10 mouse cellular contexts compared by ENCODE assay signal in genomic region chr9:96536895-96537614, GRCm38 (mm10). TPM values are rescaled to one million over a fixed set of nuclear protein-coding genes. Genes with fewer than 3 reads are reported as not detected.
DNase-seq lines count a peak whose midpoint lies in the region; ATAC-seq lines count a peak whose summit lies in the region.
"Had no signal": no experiment of that assay in that cellular context is flagged by ENCODE, and none has a peak within 500 bp of the region (broad histone marks: within the 10 kb centered on the region; RNA-seq: fewer than 3 reads in every experiment).

No protein-coding gene starts in this region.

- 16% methylated on average over 37 of the region's 37 CpGs for WGBS in kidney, embryonic 14.5 days
- WGBS in embryonic facial prominence, embryonic 14.5 days: 27% methylated on average over 35 of the region's 37 CpGs

- H3K9me3 ChIP-seq in kidney, embryonic 14.5 days (ENCODE audit: control insufficient read depth, low read length): no peaks in the 10 kb centered on the region
- H3K9me3 ChIP-seq in embryonic facial prominence, embryonic 14.5 days (ENCODE audit: control insufficient read depth, low read length): no peaks in the 10 kb centered on the region

- no peak for DNase-seq in kidney, adult 8-10 months
- DNase-seq in adrenal gland, postnatal 36 days: peak; percentile 62 to 81
- DNase-seq in embryonic facial prominence, embryonic 14.5 days (ENCODE audit: low spot score): peak; percentile 77
- DNase-seq in heart, postnatal 10 days: peak; percentile 52 to 65
- peak; percentile 25 to 28 for DNase-seq in left cerebral cortex, postnatal 14 days (ENCODE audit: low spot score in 2 of 2)
- DNase-seq in lung, postnatal 4 days: peak; percentile 68 to 72
- peak; percentile 36 for DNase-seq in right cerebral cortex, postnatal 25 days

- peak overlapping the region; percentile 48 for H3K4me3 ChIP-seq in kidney, embryonic 14.5 days (ENCODE audit: low read length)
- peak overlapping the region; percentile 44 for H3K4me3 ChIP-seq in embryonic facial prominence, embryonic 14.5 days (ENCODE audit: low read depth, low read length)

- H3K27ac ChIP-seq in kidney, embryonic 14.5 days (ENCODE audit: low read depth, low read length): peak overlapping the region; percentile 74
- H3K27ac ChIP-seq in embryonic facial prominence, embryonic 14.5 days (replicated peaks; ENCODE audit: low read depth, low read length): peak overlapping the region; percentile 59

- H3K36me3 ChIP-seq in kidney, embryonic 14.5 days (ENCODE audit: control insufficient read depth, insufficient read depth, low read length): peaks cover 5% of the 10 kb centered on the region; the same call in 1 of the 2 replicates
- H3K36me3 ChIP-seq in embryonic facial prominence, embryonic 14.5 days (ENCODE audit: control insufficient read depth, insufficient read depth, low read length): peaks cover 5% of the 10 kb centered on the region

- intact Hi-C loops in heart, postnatal 10 days (cut with DNase I): no loop called here
- intact Hi-C loops in left cerebral cortex, postnatal 14 days (cut with DNase I): no loop called here

- H3K27me3 ChIP-seq in kidney, embryonic 14.5 days (ENCODE audit: control insufficient read depth, insufficient read depth, low read length): no peaks in the 10 kb centered on the region
- H3K27me3 ChIP-seq in embryonic facial prominence, embryonic 14.5 days (replicated peaks; ENCODE audit: control insufficient read depth, insufficient read depth, low read length): no peaks in the 10 kb centered on the region

- peaks cover 13% of the 10 kb centered on the region for H3K4me1 ChIP-seq in kidney, embryonic 14.5 days (ENCODE audit: control insufficient read depth, insufficient read depth, low read length)
- H3K4me1 ChIP-seq in embryonic facial prominence, embryonic 14.5 days (ENCODE audit: control insufficient read depth, insufficient read depth, low read length): no peaks in the 10 kb centered on the region

- H3K9ac ChIP-seq in kidney, embryonic 14.5 days (ENCODE audit: low read depth, low read length): peak overlapping the region; percentile 71
- H3K9ac ChIP-seq in embryonic facial prominence, embryonic 14.5 days (ENCODE audit: low read depth, low read length): peak overlapping the region; percentile 71

- ATAC-seq in kidney, embryonic 14.5 days (ENCODE audit: low FRiP score, low TSS enrichment): peak; percentile 93
- ATAC-seq in embryonic facial prominence, embryonic 14.5 days (ENCODE audit: low read depth): peak; percentile 88

- H3K4me2 ChIP-seq in kidney, embryonic 14.5 days (replicated peaks; ENCODE audit: low read depth, low read length): peak overlapping the region; percentile 77
- H3K4me2 ChIP-seq in embryonic facial prominence, embryonic 14.5 days (ENCODE audit: low read depth, low read length): peak overlapping the region; percentile 65

RNA-seq across cellular contexts. Expression of gene Gm28729, which starts 12.0 kb away (rescaled TPM):
- polyA plus RNA-seq in kidney, embryonic 14.5 days (2014; fragmentation: Nextera tagmentation; extraction: Ambion mirVana): not detected in 2 replicates
- total RNA-seq in adrenal gland, postnatal 36 days (2021): not detected
- 0.13 and 0.64 TPM in 2 replicates for polyA plus RNA-seq in embryonic facial prominence, embryonic 14.5 days (2014; fragmentation: Nextera tagmentation; extraction: Ambion mirVana)
- total RNA-seq in heart, postnatal 10 days (2021): not detected
- total RNA-seq in left cerebral cortex, postnatal 14 days (2021): under 1 TPM in 1 of 2 experiments, not detected in 1; 0.34 TPM
- total RNA-seq: left cerebral cortex, postnatal 10 days; MEL had no signal

RNA-seq across cellular contexts. Expression of gene Rnf7, which starts 58.6 kb away (rescaled TPM):
- 265 and 292 TPM in 2 replicates for polyA plus RNA-seq in kidney, embryonic 14.5 days (2014; fragmentation: Nextera tagmentation; extraction: Ambion mirVana)
- 10 to 100 TPM; 74.9 to 79.7 TPM for total RNA-seq in adrenal gland, postnatal 36 days (2021)
- 273 and 278 TPM in 2 replicates for polyA plus RNA-seq in embryonic facial prominence, embryonic 14.5 days (2014; fragmentation: Nextera tagmentation; extraction: Ambion mirVana)
- total RNA-seq in heart, postnatal 10 days (2021): 10 to 100 TPM; 80.4 to 85.9 TPM
- total RNA-seq in left cerebral cortex, postnatal 14 days (2021): 10 to 100 TPM; 54.8 to 59.7 TPM

Comparison
In these comparisons a context has a peak if more than half of its experiments do, and no peak if none do; other contexts are left out.
1. DNase-seq: peak in adrenal gland, postnatal 36 days (2 of 2), embryonic facial prominence, embryonic 14.5 days (single experiment), heart, postnatal 10 days (2 of 2), left cerebral cortex, postnatal 14 days (2 of 2), lung, postnatal 4 days (2 of 2) and right cerebral cortex, postnatal 25 days (single experiment); none in kidney, adult 8-10 months (0 of 2).